Mouse (Mus musculus) spleen, postnatal 14 days (tissue): ENCODE results near the gene Apol7a.

Source experiments
- DNase-seq, 2 experiments: peaks; one replicate each; pipeline ENCODE4 v3.0.0; 2021 to 2022; ENCODE audit warnings: low spot score in 2 of 2

Apol7a gene

DNA sequence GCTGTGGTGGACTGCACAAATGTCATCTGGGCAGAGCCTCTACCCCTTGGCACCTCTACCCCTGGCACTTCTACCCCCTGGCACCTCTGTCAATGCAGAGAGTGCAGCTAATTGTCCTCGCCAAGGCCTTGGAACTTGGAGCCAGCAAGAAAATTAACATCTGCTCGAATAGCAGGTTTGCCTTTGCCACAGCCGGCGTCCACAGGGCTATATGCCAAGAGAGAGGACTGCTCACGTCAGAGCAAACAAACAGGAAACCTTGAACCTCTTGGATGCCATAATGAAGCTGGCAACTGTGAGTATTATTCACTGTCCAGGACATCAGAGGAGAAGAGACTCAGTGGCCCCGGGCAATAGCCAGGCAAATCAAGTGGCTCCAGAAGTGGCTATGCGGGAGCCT, 22.0 kb downstream of the Apol7a start:
- no peak for DNase-seq

- no peak for DNase-seq
These were observed 28.3 kb downstream of the Apol7a start for GRCm38 (mm10) chr15:77370588-77370987.

GRCm38 (mm10) chr15:77369981-77370380, 28.9 kb downstream of the Apol7a start:
- DNase-seq, result no peak

DNA sequence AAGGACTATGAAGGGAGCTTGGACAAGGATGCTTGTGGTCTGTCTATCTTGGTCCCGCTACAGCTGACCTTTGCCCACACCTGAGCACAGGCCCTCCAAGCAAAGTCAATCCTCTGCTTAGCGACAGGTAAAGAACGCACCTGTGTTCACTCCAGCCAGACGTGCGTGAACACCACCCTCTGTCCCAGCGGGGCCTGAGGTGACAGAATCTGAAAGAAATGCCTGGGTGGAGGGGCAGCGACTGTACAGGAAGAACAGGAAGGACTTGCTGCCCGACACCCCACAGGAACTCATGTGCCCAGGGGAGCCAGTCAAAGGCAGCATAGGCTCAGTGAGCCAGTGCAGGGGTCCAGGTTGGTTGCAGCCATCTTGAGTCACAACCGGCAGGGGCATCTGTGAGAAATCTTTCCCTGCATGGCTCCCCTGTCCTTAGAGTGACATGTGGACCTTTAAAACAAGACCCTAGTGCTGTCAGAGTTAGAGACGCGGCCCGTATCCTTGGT, 30.0 kb downstream of the Apol7a start:
- no peak for DNase-seq

DNA sequence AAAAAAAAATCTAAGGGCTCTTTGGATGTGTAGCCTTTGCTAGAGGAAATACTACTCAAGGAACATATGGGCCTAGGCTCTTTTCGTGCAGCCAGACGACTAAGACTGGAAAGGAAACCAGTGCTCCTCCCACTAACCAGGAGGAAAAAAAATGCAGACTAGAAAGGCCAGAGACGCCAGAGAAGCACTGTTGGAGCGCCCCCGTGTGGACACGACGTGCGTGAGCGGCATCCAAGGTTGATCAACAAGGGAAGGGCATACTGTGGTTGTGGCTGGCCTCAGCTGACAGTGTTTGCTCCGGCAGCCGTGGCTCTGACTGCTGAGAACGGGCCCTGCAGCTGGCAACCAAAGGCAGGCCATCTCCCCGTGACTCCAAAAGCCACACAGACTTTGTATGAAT, 30.8 kb downstream of the Apol7a start:
- peak; percentile 53 to 66 for DNase-seq

DNA sequence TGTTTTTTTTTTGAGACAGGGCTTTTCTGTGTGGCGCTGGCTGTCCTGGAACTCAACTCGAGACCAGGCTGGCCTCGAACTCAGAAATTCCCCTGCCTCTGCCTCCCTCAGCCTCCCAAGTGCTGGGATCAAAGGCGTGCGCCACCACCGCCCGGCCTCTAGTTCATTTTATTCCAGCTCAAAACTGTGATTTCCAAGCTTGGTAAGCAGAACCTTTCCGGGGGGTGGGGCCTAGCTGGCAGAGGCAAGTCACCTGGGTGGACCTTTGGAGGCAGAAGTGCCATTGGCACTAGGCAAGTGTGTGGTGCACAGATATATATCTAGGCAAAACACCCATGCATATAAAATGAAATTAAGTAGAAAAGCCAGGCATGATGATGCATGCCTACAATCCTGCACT, 31.4 kb downstream of the Apol7a start:
- DNase-seq, result no peak

GRCm38 (mm10) chr15:77366706-77367484, 32.0 kb downstream of the Apol7a start:
- DNase-seq, result peak in 1 of 2 experiments; percentile 26

- no peak for DNase-seq
These were observed 33.0 kb downstream of the Apol7a start for GRCm38 (mm10) chr15:77365700-77366570.

GRCm38 (mm10) chr15:77364026-77364425, 34.9 kb downstream of the Apol7a start:
- no peak for DNase-seq

- no peak for DNase-seq
These were observed 35.3 kb downstream of the Apol7a start for GRCm38 (mm10) chr15:77363578-77363977.

GRCm38 (mm10) chr15:77362952-77363351, 36.0 kb downstream of the Apol7a start:
- no peak for DNase-seq

DNA sequence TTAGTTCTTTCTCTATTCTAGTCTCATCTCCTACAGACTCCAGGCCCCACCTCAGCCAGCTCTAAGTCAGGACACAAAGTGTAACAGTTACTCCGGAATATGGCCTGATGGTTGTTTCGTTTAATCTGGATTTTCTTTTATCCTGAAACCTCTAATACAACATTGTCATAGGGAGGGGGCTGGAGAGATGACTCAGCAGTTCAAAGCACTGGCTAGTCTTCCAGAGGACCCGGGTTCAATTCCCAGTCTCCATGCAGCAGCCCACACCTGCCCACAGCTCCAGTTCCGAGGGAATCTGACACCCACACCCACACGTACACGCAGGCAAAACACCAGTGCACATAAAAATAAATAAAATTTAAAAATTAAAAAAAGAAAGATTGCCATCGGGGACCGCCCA, 39.0 kb downstream of the Apol7a start:
- DNase-seq, result no peak

DNA sequence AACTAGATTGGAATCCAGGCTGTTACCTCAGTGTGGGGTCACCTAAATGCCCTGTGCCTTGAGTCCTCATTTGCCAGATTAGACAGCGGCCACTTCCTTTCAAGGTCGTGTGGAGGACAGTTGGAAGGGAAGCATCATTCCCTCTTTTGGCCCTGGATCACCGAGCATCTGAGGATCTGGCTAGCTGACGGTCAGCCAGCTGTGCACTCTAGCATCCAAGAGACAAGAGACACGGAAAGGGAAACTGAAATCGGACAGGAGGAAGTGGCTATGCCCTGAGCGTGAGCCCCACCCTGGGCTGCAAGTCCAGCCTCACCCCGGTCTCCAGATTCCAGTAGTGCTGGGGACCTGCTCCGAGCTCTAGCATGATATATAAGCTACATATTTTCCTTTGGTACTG, 39.4 kb downstream of the Apol7a start:
- DNase-seq, result no peak

- DNase-seq, result no peak
These were observed 39.8 kb downstream of the Apol7a start for GRCm38 (mm10) chr15:77359084-77359483.

- peak; percentile 24 to 33 for DNase-seq
These were observed 40.4 kb downstream of the Apol7a start for GRCm38 (mm10) chr15:77358320-77359040.

DNA sequence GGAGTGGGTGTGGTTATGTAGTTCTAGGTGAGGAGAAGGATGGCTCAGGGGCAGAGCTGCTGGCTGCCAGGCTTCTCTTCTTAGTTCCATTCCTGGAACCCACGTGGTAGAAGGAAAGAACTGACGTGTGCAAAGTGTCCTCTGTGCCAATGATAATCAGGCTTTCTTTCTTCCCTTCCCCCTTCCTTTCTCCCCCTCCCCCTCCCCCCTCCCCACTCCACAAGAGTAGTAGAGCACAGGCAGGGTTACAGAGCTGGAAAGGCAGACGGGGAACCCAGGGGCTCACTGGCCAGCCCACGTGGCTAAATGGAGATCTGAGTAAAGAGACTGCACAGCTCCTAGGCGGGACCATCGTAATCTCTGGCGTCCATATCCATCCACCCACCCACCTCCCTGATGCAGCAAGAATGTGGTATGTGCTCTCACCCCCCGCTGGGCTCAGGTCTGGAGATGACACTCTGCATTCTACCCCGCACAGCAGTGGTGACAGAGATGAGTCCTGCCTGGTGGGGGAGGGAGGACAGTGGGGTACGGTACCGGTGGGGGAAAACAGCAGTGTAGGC, 42.6 kb downstream of the Apol7a start:
- DNase-seq, result no peak

DNA sequence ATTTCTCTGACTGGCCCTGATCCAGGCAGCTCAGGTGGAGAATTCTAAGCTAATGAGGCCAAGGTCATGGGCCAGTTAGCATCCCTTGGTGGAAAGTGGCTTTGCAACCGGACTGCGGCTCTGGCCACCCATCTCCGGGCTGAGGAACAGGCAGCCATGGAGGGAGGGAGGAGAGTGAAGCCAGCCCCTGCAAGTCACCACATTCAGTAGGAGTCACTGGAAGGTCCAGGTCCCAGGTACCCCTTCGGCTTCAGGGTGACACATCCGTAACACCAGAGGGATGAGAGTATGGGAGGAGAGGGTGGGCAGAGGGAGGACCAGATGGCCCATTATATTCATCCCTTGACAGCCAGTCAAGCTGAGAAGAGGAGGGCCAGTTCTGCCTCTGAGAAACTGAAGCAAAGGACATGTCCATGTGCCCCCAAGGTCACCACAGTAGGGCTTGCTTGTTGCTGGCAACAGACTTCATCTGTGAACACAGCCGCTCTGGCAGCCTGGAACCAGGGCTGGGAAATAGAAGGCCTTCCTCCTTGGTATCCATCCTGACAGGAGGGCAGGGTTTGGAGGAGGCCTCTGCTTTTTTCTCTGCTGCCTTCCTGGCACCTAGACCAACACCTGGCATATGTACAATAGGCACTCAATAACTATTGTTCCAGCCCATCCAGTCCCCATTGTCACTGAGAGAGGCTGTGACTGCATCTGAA, 43.9 kb downstream of the Apol7a start:
- no peak for DNase-seq

DNA sequence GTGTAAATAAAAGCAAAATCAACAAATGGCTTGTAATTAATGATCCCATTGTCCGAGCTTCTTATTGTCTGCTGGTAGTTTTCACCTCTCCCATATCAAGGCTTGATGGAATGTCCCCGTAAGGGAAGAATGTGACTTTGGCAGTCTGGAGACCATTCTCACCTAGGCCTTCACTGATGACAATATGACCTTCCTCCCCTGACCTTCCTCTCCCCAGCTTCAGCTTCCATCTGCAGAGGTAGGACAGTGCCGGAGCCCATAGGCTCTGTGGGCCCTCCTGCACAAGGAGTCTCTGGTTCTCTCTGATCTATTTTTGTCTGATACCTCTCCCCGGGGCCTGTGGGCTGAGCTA, 44.4 kb downstream of the Apol7a start:
- DNase-seq, result no peak

GRCm38 (mm10) chr15:77353764-77354163, 45.1 kb downstream of the Apol7a start:
- no peak for DNase-seq

DNA sequence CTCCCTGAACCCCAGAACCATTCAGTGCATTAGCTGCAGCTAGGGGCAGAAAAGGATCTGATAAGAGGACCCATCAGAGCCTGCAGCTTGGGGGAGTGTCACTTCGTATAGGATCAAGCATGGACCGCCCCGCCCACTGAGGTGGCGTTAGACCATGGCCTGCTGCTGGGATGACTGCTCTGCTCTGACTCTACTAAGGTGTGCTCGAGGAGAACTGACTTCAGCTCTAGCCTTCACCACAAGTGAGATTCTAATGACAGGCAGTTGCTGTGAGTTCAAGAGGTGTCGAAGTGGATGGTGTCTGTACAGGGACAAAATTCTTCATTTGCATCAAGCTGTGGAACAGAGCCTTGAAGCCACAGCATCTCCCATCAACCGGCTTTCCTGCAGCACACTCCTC, 46.0 kb downstream of the Apol7a start:
- DNase-seq, result no peak

- no peak for DNase-seq
These were observed 48.8 kb downstream of the Apol7a start for GRCm38 (mm10) chr15:77350117-77350516.
